Mouse (Mus musculus) erythroblast, embryonic 14.5 days (primary cell): ENCODE data around the gene Sdsl.

Experiments used
- GATA1 ChIP-seq: IDR thresholded peaks from 2 replicates; pipeline ENCODE4 v1.6.1; 2012; ENCODE audit warnings: low read length, inconsistent platforms, mixed read lengths
- TAL1 ChIP-seq: IDR thresholded peaks from 3 replicates; pipeline ENCODE4 v1.6.1; 2012; ENCODE audit warnings: low read length, inconsistent platforms, mixed read lengths

GRCm38 (mm10) chr5:120425711-120426110 lies 46.9 kb downstream of the Sdsl start:
- TF ChIP-seq GATA1 (no peak), TAL1 (no peak)
